Mouse (Mus musculus): ENCODE measurements around the gene Zfp616.

Zfp616 gene

DNA sequence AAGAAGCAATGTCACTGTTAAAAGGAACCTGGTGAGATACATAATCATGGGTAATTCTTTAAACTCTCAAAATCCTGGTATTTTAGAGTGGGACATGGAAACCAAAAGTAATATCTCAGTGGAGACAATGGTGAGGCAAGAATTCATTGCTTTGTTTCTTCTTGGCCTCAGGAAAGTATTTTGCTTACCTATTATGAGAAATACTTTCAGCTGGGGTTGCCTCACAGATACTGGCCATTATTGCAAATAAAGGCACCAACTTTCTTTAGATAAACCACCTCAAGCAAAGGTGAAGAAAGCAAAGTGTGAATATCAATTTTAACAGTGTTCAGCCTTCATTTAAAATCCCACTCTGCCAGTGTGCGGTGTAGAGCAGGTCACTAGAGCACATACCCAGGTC is at the start of gene Zfp616:
Gene Zfp616, plus strand, starts transcription at position 301 of the 400 bp plus-strand sequence.
- no peak for DNase-seq (ENCODE audit: low spot score in 2 of 2)

DNA sequence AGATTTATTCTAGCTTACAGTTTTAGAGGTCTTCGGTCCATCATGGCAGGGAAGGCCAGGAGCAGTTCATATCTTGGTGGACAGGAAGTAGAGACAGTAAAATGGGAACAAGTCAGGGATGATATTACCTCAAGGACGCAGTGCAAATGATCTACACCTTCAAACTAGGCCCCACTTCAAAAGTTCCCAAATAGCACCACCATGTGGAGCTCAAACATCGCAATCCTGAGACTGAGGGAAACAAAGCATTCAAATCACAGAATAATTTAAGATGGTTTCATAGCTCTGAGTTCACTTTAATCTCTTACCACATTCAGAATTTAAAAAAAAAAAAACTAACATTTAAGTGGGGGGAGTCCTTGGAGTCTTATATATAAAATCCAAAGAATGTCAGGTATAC is 18.4 kb upstream of the Zfp616 start:
- no peak for DNase-seq (ENCODE audit: low spot score in 2 of 2)

DNA sequence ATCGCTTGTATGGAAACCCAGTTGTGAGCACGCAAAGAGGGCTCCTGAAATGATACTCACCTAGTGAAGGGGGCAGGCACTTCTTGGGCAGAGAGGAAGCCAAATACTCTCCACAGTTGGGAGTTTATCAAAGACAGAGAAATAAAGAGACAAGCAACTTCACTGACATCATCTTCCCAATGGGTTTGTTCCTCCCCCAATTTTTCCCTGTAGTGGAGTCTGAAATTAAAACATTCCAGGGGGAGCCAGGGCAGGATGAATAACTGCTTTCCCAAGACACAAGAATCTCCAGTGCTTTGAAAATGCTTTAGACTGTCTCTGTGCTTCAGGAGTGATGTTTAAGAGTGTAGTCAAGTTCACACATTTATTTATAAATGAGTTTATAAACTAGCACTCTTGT is 13.3 kb upstream of the Zfp616 start, which contains the start of the genes Olfr139 and Olfr399:
Gene Olfr139, minus strand, starts transcription at position 101 of the 400 bp plus-strand sequence.
Gene Olfr399, minus strand, starts transcription at position 165 of the 400 bp plus-strand sequence.
- DNase-seq (ENCODE audit: low spot score in 2 of 2): no peak

DNA sequence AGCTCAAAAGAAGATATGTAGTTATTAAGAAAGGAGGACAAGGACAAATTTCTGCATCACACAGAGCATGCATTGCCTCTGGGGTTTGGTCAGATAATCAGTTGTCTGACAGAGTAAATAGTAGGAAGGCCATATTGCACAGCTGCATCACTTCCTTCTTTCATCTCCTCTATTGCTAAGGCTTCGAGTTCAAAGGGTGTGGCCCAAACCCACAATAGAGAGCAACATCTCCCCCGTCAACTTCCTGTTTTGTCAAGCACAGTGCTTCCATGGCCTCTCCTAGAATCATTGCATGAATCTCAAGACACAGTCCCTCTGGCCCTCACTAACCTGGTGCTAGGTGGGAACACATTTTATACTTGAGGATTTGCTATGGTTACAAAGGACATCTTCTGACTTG is 31.0 kb downstream of the Zfp616 start:
- DNase-seq (ENCODE audit: low spot score in 2 of 2): peak; percentile 23 to 25

DNA sequence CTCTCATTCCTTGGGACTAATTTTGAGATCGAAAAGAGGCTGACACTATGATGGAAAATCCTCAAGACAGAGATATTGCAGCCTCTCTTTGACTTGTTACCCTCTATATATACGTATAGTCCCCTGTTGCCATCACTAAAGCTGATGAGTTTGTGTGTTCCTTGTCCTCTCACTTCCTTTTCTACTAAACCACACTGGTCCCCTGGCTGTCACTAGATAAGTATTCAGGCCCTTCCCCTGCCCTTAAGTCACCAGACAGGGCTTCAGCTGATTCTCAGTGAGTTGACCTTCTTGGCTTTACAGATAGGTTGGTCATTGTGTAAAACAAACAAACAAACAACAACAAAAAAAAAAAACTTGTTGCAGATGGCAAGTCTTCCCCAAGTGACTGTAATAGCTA is 31.8 kb downstream of the Zfp616 start:
- DNase-seq (ENCODE audit: low spot score in 2 of 2): no peak

DNA sequence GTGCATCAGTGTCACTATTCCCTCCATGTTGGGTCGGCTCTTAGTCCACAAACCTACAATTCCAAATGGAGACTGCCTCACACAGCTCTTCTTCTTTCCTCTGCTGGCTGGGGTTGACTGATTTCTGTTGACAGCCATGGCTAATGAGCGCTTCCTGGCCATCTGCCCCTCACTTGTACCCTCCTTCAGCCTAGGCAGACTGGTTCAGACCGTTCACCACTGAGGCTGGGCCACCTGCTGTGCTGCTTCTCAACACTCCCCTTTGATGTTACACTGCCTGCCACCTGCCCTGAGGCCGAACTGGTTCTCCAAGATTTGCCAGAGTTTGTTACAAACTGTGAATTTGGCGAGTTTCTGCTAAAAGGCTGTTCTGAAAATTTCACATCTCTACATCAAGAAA is 35.3 kb downstream of the Zfp616 start:
- DNase-seq (ENCODE audit: low spot score in 2 of 2): no peak

DNA sequence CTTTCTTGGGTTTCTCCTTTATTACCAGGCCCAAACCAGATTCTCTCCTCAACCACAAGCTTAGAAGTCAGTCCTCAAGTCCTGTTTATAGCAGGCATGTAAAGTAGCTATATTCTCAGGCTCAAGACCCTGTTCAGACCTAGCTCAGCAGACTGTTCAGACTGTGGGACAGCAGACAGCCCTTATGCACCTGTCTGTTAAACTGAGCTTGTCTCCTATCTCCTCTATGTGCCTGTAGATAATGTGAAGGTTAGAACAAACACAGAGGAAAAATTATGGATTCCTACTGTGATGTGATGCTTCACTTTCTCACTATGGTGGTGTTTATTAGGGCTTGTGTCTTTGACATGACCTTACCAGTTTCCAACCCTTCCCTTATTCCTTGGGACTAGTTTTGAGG is 43.7 kb downstream of the Zfp616 start, which contains the start of gene Olfr401:
Gene Olfr401, plus strand, starts transcription at position 301 of the 400 bp plus-strand sequence.
- no peak for DNase-seq (ENCODE audit: low spot score in 2 of 2)
